Mouse (Mus musculus) urinary bladder, postnatal 4 days (tissue): Measurements from ENCODE around the gene Actr6.

Source experiments
- DNase-seq, 2 experiments: peaks; one replicate each; pipeline ENCODE4 v3.0.0; 2021 to 2022; ENCODE audit warnings: low spot score in 2 of 2

Actr6 gene

GRCm38 (mm10) chr10:89732001-89732794, at the start of gene Actr6:
Gene Actr6 (minus strand): TSS chr10:89732295.
- peak; percentile 84 to 92 for DNase-seq

DNA sequence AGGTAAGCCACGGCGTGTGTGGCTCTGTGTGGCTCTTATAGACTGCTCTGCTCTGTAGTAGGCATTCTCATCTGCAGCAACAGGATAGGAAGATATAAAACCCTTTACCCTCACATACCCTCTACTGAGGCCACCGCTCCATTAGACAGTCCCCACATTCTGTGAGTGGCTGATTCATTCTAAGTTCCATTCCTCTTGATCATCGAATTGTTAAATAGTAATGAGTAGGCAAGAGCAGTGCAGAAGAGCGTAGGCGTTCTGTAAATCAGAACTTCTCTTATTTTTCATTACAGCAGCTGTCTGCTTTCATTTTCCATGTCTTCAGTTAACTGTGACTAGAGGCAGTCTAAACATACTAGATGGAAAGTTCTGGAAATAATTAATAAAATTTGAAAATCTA, 43.9 kb upstream of the Actr6 start:
- DNase-seq, result no peak

DNA sequence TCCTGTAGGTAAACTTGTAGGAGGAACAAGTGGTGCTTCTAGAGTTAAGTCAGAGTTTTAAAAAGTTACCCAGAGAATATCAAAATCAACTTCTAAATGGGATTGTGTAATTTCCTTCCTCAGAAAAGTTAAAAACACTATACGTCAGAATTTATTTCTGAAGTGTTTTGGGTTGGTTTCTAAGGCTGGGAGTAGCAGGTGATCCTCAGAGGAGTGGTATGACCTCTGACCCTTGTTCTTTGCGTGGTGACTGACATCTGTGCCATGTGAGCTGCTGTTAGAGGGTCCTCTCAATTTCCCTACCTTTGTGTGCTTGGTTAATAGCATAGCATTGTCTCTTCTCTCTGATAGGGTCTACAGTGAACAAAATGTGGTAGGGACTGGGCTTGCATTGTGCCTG, 39.8 kb upstream of the Actr6 start:
- DNase-seq, result no peak

GRCm38 (mm10) chr10:89769096-89769495, 37.0 kb upstream of the Actr6 start:
- no peak for DNase-seq

GRCm38 (mm10) chr10:89768352-89769020, 36.4 kb upstream of the Actr6 start:
- DNase-seq, result no peak

- DNase-seq, result no peak
Observed at GRCm38 (mm10) chr10:89765790-89766714, 34.0 kb upstream of the Actr6 start.

GRCm38 (mm10) chr10:89764457-89765121, 32.5 kb upstream of the Actr6 start:
- DNase-seq, result no peak

- DNase-seq, result no peak
Observed at GRCm38 (mm10) chr10:89760772-89761171, 28.7 kb upstream of the Actr6 start.

GRCm38 (mm10) chr10:89755231-89755630, 23.1 kb upstream of the Actr6 start:
- no peak for DNase-seq

DNA sequence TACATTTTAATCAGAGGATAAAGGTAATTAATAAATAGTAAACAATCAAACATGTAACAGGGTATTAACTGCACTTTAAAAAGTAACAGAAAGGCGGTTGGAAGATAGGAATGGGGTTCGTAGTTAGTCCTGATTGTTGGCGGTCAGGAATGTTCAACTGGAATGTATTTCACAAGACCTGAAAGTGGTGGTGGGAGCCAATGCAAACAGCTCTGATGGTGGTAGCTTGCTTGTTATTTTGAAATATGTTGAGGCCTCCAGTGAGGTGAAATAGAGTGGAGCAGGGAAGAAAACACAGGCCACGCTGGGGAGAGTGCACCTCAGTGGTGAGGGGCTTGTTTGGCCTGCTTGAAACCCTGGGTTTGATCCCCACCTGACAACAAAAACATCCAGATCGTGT, 19.0 kb upstream of the Actr6 start:
- no peak for DNase-seq

DNA sequence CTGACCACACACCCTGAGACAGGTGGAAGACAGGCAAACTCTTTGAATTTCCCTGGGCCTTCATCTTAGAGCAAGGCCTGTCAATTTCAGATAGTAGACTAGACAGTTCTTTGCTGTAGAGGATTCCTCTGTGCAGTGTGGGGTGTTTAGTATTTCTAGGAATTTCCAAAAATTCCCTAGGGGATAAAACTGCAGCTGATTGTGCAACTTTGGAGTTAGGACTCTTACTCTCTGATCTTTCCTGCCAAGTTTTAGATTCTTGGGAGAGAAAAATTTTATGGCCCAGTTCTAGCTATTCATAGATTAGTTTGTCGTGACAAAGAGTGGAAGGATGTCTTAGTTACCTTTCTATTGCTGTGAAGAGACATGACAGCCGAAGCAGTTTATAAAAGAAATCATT, 16.5 kb upstream of the Actr6 start:
- DNase-seq, result no peak

DNA sequence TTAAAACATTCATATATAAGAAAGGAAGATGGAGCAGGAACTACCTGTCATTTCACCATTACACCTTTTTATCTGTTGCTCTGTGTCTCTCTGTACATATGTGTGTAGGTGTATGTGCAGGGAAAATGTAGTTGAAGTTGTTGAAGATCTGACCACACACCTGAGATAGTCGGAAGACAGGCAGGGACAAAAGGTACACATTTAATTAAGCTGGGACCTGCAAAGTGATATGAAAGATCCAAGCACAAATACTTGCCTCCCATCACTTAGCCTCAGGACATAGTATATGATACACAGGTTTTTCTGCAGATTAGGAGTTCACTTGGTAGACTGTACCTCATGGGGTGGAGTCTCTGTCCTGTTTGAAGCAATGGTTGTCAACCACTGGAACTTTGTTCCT, 15.8 kb upstream of the Actr6 start:
- DNase-seq, result no peak

DNA sequence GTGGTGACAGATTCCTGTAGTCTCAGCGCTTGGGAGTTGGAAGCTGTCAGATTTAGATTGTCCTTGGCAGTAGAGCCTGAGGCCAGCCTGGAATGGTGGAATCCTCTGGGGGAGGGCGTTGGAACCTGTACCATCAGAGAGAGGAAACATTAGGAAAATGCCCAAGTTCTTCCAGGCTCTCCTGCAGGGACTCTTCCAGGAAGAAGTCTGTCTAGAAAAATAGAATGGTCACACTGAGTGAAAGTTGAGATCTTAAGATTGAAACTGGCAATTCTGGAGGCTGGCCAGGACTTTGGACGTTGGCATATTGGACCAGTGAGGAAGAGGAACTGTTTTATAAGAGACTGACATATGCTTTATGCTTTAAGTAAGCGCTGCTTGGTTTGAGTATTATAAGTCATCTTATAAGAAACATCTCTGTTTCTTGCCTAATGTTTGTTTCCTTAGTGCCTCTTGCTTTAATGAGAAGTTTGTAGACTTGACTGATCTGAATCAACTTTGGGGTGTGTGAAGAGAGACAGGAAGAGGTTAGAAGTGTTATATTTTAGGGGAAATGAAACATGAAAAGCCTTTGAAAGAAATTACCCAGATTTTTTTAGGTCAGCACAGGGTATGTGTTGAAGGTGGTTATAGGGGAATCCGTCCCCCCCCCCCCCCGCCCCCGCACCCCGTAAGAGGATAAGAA, 15.3 kb upstream of the Actr6 start:
- DNase-seq, result no peak

GRCm38 (mm10) chr10:89746581-89746980, 14.5 kb upstream of the Actr6 start:
- no peak for DNase-seq

- no peak for DNase-seq
Observed at GRCm38 (mm10) chr10:89745666-89746020, 13.5 kb upstream of the Actr6 start.

- DNase-seq, result peak; percentile 86 to 96
Observed at GRCm38 (mm10) chr10:89744871-89745665, 13.0 kb upstream of the Actr6 start, which contains the start of gene Uhrf1bp1l. Gene Uhrf1bp1l (plus strand): TSS chr10:89744991.

- no peak for DNase-seq
Observed at GRCm38 (mm10) chr10:89744341-89744740, 12.2 kb upstream of the Actr6 start.

DNA sequence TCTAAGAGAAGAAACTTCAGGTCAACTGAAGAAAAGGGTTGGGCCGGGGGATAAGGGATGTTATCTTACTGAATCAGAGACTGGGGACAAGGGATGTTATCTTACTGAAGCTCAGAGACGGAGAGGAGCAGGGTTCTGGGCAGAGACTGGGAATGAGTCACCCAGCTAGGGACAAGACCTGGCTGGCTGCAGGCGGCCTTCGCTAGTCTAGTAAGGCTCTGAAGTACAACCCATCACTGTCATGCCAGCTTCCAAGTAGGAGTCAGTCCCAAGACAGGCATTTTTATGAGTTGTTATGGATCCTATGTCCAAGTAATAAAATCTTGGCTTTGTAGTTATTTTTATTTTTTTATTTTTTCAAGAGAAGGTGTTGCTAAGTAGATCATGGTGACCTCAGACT, 11.2 kb upstream of the Actr6 start:
- DNase-seq, result no peak

GRCm38 (mm10) chr10:89740995-89741394, 8.9 kb upstream of the Actr6 start:
- no peak for DNase-seq

GRCm38 (mm10) chr10:89739703-89740102, 7.6 kb upstream of the Actr6 start:
- no peak for DNase-seq
